Mouse (Mus musculus): ENCODE data around the gene Plod1.

The Plod1 gene

GRCm38 (mm10) chr4:147938148-147939096 is 1.9 kb upstream of the Plod1 start:
- peak in 1 of 2 experiments; percentile 60 for DNase-seq (ENCODE audit: low spot score in 2 of 2)

GRCm38 (mm10) chr4:147937486-147937885 is 919 bp upstream of the Plod1 start:
- no peak for DNase-seq (ENCODE audit: low spot score in 2 of 2)

- no peak for DNase-seq (ENCODE audit: low spot score in 2 of 2)
These were observed 454 bp upstream of the Plod1 start for GRCm38 (mm10) chr4:147937021-147937420.

GRCm38 (mm10) chr4:147935904-147936303 is 663 bp downstream of the Plod1 start:
- no peak for DNase-seq (ENCODE audit: low spot score in 2 of 2)

- DNase-seq (ENCODE audit: low spot score in 2 of 2) = no peak
These were observed 2.0 kb downstream of the Plod1 start for GRCm38 (mm10) chr4:147934611-147935010.

- DNase-seq (ENCODE audit: low spot score in 2 of 2) = no peak
These were observed 2.4 kb downstream of the Plod1 start for GRCm38 (mm10) chr4:147934134-147934533.

GRCm38 (mm10) chr4:147930946-147931345 is 5.6 kb downstream of the Plod1 start:
- no peak for DNase-seq (ENCODE audit: low spot score in 2 of 2)

- DNase-seq (ENCODE audit: low spot score in 2 of 2) = no peak
These were observed 8.0 kb downstream of the Plod1 start for GRCm38 (mm10) chr4:147928540-147928939.

- no peak for DNase-seq (ENCODE audit: low spot score in 2 of 2)
These were observed 8.4 kb downstream of the Plod1 start for GRCm38 (mm10) chr4:147928136-147928535.

- peak in 1 of 2 experiments; percentile 26 for DNase-seq (ENCODE audit: low spot score in 2 of 2)
These were observed 8.9 kb downstream of the Plod1 start for GRCm38 (mm10) chr4:147927705-147928104.

- no peak for DNase-seq (ENCODE audit: low spot score in 2 of 2)
These were observed 14.2 kb downstream of the Plod1 start for GRCm38 (mm10) chr4:147922341-147922740.

- DNase-seq (ENCODE audit: low spot score in 2 of 2) = no peak
These were observed 15.6 kb downstream of the Plod1 start for GRCm38 (mm10) chr4:147920973-147921372.

GRCm38 (mm10) chr4:147918459-147919121 is 18.0 kb downstream of the Plod1 start:
- peak; percentile 19 to 33 for DNase-seq (ENCODE audit: low spot score in 2 of 2)

GRCm38 (mm10) chr4:147909486-147909885 is 27.1 kb downstream of the Plod1 start:
- DNase-seq (ENCODE audit: low spot score in 2 of 2) = no peak

- DNase-seq (ENCODE audit: low spot score in 2 of 2) = peak; percentile 18 to 60
These were observed 30.3 kb downstream of the Plod1 start for GRCm38 (mm10) chr4:147906230-147906629.

- no peak for DNase-seq (ENCODE audit: low spot score in 2 of 2)
These were observed 31.4 kb downstream of the Plod1 start for GRCm38 (mm10) chr4:147905090-147905659.

GRCm38 (mm10) chr4:147904313-147905089 is 32.1 kb downstream of the Plod1 start, which contains the start of gene Mfn2:
Gene Mfn2, minus strand, starts transcription at chr4:147904704.
- peak; percentile 81 to 92 for DNase-seq (ENCODE audit: low spot score in 2 of 2)

GRCm38 (mm10) chr4:147903601-147904000 is 33.0 kb downstream of the Plod1 start:
- DNase-seq (ENCODE audit: low spot score in 2 of 2) = no peak

GRCm38 (mm10) chr4:147902906-147903500 is 33.6 kb downstream of the Plod1 start:
- DNase-seq (ENCODE audit: low spot score in 2 of 2) = no peak

- DNase-seq (ENCODE audit: low spot score in 2 of 2) = no peak
These were observed 36.1 kb downstream of the Plod1 start for GRCm38 (mm10) chr4:147900452-147900851.

GRCm38 (mm10) chr4:147897348-147897747 is 39.2 kb downstream of the Plod1 start:
- DNase-seq (ENCODE audit: low spot score in 2 of 2) = no peak
